Mouse (Mus musculus) bone marrow macrophage, adult 2 months (primary cell): ENCODE measurements around the gene Upk3a.

ENCODE experiments used
- CTCF ChIP-seq: IDR thresholded peaks from 2 replicates; pipeline ENCODE4 v1.5.1; 2012; ENCODE audit warnings: low read depth, mild to moderate bottlenecking, low read length, moderate library complexity
- POLR2A ChIP-seq: IDR thresholded peaks from 2 replicates; pipeline ENCODE4 v1.6.1; 2012; ENCODE audit warnings: mild to moderate bottlenecking, low read depth, low read length, borderline replicate concordance

- no peak for TF ChIP-seq CTCF
- TF ChIP-seq POLR2A: no peak
Observed at GRCm38 (mm10) chr15:84999911-85000310, 17.0 kb upstream of the Upk3a start.
